Mouse (Mus musculus): ENCODE measurements at regions not wholly inside any gene's neighbourhood (a gene's known extent, or its start where the extent isn't known, plus 50 kb on each side); places are given as distances from the start of the nearest gene placed in this dataset.

DNA sequence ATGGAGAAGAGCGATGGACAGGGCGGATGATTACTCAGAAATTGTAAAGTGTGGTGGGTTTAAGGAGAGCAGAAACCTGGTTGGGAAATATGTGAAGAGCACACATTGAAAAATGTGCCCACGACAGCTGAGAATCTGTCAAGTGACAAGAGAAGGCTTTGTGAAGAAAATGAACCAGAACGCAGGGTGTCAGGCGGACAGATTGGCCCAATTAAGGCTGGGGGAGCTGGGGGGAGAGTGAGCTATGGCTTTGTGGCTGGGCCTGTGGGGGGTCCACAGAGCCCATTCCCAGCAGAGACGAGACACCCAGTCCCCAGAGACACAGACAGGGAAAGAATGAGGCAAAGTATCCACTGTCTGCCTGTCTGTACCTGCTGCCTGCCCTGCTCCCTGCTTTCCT, 153.3 kb downstream of the Shq1 start:
- in situ Hi-C loops (cut with MboI; ENCODE audit: unreplicated experiment in 2 of 2): no loop called here

DNA sequence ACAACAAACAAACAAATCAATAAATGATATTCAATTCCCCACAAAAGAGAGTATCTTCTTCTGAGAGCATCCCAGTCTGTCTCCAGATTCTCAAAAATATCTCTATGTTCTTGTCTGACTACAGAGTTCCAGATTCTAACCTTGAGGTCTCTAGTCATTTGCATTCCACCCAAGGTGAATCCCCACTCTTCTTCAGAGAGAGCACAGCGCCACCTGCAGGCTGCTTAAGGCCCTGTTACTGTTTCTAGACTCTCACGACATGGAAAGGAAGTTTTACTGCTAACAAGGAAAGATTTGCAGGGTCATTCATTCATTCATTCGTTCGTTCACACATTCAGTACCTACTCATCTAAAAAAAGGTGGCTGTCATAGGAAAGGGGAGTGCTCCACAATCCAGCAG, 158.3 kb downstream of the Shq1 start:
- in situ Hi-C loops (cut with MboI; ENCODE audit: unreplicated experiment in 2 of 2): loop anchor here in 1 of 2 experiments (5.0 kb wide), 1 partner anchor 710 kb away; no protein-coding TSS in a partner anchor

- in situ Hi-C loops (cut with MboI; ENCODE audit: unreplicated experiment in 2 of 2): loop anchor here in 1 of 2 experiments (5.0 kb wide), 1 partner anchor 708 kb away; no protein-coding TSS in a partner anchor
These were observed 160.3 kb downstream of the Shq1 start for GRCm38 (mm10) chr6:100510676-100511075.

DNA sequence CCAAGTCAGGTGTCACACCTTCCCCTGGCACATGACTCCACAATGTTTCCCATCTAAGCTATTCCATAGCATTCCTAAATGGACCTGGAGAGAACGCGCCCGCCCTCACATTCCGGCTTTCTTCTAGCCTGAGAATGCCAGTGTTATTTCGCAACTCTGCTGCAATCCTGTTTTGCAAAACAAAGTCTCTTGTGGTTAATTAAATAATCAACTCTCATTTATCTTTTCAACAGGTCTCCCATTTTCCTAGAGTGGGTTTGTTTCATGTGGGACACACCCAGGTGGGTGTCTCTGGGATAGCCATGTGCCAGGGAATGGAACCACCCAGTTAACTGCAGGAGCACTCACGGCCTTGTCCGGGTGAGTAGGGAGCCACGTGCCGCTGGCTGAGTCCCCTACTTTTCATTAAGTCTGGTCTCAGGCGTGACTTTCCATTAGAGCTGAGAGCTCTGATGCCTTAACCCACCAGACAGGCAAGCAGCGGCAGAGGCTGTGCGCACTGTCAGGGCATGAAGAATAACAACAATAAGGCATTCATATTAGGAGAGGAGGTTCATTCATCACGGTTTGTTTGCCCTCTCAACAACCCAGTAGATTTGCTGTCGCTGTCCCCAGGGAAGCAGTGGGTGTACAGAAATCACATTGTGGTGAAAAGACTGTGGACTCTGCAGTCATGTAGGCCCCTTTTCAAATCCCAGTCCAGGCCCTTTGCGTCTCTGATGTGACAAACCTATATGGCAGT, 165.3 kb downstream of the Shq1 start:
- in situ Hi-C loops (cut with MboI; ENCODE audit: unreplicated experiment in 2 of 2): no loop called here

DNA sequence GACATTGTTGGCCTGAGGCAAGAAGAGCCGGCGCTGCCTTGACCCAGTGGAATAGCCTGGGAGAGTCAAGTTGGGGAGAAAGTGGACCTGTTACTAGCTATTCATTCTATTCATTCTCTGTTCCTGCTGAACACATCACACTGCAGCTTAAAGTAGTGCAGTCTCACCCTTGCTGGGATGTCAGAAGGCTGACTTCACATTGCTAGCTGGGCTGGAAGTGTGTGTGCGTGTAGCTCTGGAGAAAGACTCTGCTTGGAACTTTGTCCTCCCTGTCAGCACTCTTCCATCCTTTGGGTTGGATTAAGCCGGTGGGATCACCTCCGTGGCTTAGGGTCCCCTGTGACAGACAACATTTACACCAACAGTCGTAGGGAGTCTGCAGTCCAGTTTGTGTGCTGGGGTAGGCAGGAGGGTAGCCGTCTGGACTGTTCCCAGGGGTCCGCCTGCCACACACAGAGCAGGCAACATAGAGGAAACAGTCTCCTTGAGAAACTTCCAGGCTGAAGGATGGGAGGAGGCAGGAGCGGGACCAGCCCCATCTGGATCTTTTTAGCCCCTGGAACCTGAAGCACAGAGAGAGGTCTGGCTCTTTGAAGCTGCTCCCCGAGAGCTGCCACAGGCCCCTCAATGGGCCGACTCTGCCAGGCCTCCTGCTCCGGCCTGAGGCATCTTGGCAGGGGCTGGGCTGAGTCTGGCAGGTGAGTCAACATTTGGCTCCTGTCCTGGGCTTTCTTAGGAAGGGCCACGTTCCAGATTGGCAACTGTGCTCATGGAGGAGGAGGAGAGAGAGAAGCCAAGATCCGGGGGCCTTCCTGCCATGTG, 167.8 kb downstream of the Shq1 start:
- in situ Hi-C loops (cut with MboI; ENCODE audit: unreplicated experiment in 2 of 2): no loop called here

DNA sequence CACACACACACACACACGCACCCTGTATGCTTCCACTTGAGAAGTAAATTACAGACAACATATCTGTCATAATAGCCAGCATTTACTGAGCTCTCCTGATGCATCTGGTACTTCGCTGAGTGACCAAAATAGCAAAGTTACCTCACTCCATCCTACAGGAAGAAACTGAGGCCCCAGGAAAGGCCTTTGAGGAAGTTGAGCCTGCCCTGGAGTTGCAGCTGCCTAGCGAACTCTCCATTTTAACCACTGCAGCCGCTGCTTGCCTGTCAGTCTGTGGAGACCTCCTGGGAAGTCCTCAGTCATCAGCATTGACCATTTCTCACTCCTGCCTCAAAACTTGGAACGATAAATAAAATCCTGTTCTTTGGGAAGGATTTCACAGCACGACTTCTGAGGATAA, 168.8 kb downstream of the Shq1 start:
- in situ Hi-C loops (cut with MboI; ENCODE audit: unreplicated experiment in 2 of 2): no loop called here

DNA sequence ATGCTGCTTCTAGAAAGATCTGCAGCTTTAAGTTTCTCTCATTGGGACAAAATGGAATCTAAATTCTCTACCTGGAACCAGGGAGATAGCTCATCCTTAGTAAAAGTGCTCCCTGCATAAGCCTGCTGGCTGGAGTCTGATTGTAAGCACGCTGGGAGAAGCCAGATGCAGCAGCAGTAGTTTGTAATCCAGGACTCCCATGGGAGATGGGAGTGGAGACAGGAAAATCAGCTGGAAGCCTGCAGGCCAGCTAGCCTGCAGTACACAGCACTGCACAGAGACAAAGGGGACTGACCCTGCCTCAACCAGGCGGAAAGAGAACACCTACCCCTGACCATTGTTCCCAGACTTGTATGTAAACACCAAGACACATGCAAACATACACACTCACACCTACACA, 170.2 kb downstream of the Shq1 start:
- in situ Hi-C loops (cut with MboI; ENCODE audit: unreplicated experiment in 2 of 2): no loop called here

- in situ Hi-C loops (cut with MboI; ENCODE audit: unreplicated experiment in 2 of 2): no loop called here
These were observed 170.9 kb downstream of the Shq1 start for GRCm38 (mm10) chr6:100500060-100500459.

GRCm38 (mm10) chr6:100498861-100499271, 172.1 kb downstream of the Shq1 start:
- in situ Hi-C loops (cut with MboI; ENCODE audit: unreplicated experiment in 2 of 2): no loop called here

DNA sequence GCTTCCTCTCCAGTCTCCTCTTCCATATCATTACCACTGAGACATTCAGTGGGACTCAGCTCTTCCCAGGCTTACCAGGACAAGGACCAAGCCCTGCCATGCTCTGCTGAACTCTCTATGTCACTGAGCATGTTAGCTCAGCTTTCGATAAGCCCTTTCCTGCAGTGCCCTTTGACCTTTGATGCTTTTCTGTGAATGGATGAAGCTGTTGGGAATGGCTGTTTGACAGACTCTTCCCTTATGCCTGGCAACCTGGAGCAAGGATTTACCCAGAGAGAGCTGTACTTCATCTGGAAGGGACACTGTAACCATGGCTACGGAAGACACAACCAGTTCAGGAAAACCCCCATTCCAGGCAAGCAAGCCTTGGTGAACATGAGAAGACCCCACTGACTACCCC, 172.8 kb downstream of the Shq1 start:
- in situ Hi-C loops (cut with MboI; ENCODE audit: unreplicated experiment in 2 of 2): no loop called here

- in situ Hi-C loops (cut with MboI; ENCODE audit: unreplicated experiment in 2 of 2): no loop called here
These were observed 174.8 kb downstream of the Shq1 start for GRCm38 (mm10) chr6:100496135-100496534.

DNA sequence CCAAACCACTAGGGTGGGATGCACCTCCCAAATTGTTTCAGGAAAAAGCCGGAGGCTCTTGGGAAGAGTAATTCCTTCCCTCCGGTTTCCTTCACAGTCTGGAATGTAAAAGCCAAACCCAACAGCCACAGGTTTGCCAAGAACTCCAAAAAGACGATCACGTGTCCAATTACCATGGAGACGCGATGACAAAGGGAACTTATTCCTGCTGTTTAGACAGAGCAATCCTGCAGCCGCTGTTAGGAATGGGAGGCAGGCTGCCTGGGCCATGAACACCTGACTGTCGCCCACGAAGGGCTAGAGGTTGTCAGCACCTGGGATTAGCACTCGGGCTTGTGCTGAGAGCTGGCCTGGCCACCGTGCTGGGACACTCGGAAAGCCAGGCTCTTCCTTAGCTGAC, 175.8 kb downstream of the Shq1 start:
- in situ Hi-C loops (cut with MboI; ENCODE audit: unreplicated experiment in 2 of 2): no loop called here

DNA sequence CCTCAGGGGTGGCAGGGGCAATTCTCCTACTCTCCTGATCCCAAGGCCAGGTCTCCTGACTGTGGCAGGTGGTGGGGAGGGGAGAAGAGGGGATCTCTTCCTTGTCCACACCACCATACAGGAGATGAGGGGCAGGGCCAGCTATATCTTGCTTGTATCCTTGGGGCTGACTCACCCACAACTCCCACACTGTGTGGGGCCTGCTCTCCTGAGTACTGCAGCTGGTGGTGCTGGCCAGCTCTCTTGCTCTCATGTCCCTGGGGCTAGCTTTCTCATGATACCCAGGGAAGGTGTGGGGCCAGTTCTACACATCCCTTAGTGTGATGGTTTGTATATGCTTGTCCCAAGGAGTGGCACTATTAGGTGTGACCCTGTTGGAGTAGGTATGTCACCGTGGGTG, 177.4 kb downstream of the Shq1 start:
- in situ Hi-C loops (cut with MboI; ENCODE audit: unreplicated experiment in 2 of 2): no loop called here

GRCm38 (mm10) chr6:100491811-100492210, 179.1 kb downstream of the Shq1 start:
- in situ Hi-C loops (cut with MboI; ENCODE audit: unreplicated experiment in 2 of 2): no loop called here

- in situ Hi-C loops (cut with MboI; ENCODE audit: unreplicated experiment in 2 of 2): no loop called here
These were observed 179.8 kb downstream of the Shq1 start for GRCm38 (mm10) chr6:100490920-100491712.

- in situ Hi-C loops (cut with MboI; ENCODE audit: unreplicated experiment in 2 of 2): no loop called here
These were observed 187.1 kb downstream of the Shq1 start for GRCm38 (mm10) chr6:100483836-100484235.

DNA sequence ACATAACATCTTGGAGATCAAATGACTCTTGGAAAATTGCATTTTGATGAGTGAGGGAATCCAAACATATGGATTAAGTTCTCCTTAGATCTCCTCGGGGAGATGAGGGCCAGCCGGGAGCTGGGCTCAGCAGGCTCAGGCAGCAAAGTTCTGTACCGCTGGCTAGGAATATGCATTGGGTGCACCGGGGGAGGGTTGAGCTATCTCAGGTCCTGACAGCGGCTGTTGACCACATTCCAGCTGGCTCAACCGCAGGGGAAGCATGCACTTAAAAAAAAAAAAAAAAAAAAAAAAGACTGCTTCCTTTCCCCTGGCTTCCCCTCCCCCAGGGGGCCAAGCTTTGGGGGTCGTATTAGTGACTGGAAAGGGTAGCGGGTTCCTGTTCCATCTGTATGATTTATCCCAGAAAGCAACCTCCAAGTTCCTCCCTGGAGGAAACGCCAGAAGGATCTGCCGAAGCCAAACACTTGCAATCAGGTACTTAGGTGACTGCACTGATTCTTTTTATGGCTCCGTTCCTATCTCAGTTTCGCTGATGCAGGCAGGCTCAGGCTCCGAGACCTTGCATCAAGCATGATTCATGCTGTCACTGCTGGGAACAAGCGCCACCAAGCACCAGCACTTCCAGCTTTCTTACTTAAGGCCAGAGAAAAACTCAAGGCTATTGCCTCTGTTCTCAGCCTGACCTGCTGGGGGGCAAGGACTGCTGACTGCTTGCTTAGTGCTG, 187.7 kb downstream of the Shq1 start:
- in situ Hi-C loops (cut with MboI; ENCODE audit: unreplicated experiment in 2 of 2): no loop called here

- in situ Hi-C loops (cut with MboI; ENCODE audit: unreplicated experiment in 2 of 2): no loop called here
These were observed 188.4 kb downstream of the Shq1 start for GRCm38 (mm10) chr6:100482572-100482971.

DNA sequence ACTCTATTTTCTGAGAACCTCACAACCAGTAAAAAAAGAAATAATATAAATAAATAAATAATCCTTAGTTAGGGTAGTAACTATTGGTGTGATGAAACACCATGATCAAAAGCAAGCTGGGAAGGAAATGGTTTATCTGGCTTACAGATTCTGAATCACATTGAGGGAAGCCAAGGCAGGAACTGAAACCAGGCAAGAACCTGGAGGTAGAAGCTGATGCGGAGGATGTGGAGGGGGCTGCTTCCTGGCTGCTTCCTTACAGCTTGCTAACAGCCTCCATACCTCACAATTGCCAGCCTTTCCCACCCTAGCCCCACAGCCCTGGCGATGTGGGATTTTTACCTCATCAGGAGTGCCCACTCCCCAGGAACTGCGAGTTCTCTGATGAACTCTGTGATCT, 190.4 kb downstream of the Shq1 start:
- in situ Hi-C loops (cut with MboI; ENCODE audit: unreplicated experiment in 2 of 2): no loop called here

GRCm38 (mm10) chr6:100479881-100480280, 191.1 kb downstream of the Shq1 start:
- in situ Hi-C loops (cut with MboI; ENCODE audit: unreplicated experiment in 2 of 2): no loop called here
